Mouse (Mus musculus) hindbrain, embryonic 16.5 days (tissue): ENCODE results near the gene 4930564D02Rik. TPM values are rescaled to one million over a fixed set of nuclear protein-coding genes. Genes with fewer than 3 reads are reported as not detected.

Experiments
- ATAC-seq: fragments of 200-750 bp; cut with Nextera tagmentation; 2 replicates; pipeline ENCODE4 v1.8.0; 2017; ENCODE audit warnings: moderate TSS enrichment, moderate library complexity
- H3K27ac ChIP-seq: fragments of 300-500 bp; sonication (generic); 2 replicates; pipeline ENCODE4 v1.5.1; 2014; ENCODE audit warnings: low read depth, mild to moderate bottlenecking, control low read depth, low read length, moderate library complexity
- H3K27me3 ChIP-seq: fragments of 300-500 bp; sonication (generic); replicated peaks from 2 replicates; pipeline ENCODE4 v1.6.1; 2014; ENCODE audit warnings: low read length; ENCODE audit not compliant: control insufficient read depth, insufficient read depth
- H3K36me3 ChIP-seq: fragments of 300-500 bp; sonication (generic); 2 replicates; pipeline ENCODE4 v1.6.1; 2014; ENCODE audit warnings: mild to moderate bottlenecking, low read length, moderate library complexity, mixed read lengths; ENCODE audit not compliant: control insufficient read depth, insufficient read depth
- H3K4me1 ChIP-seq: fragments of 300-500 bp; sonication (generic); 2 replicates; pipeline ENCODE4 v1.6.1; 2014; ENCODE audit warnings: low read depth, low read length; ENCODE audit not compliant: control insufficient read depth, insufficient read depth
- H3K4me2 ChIP-seq: fragments of 300-500 bp; sonication (generic); 2 replicates; pipeline ENCODE4 v1.6.1; 2014; ENCODE audit warnings: mild to moderate bottlenecking, low read length, control low read depth, moderate library complexity
- H3K4me3 ChIP-seq: fragments of 300-500 bp; sonication (generic); 2 replicates; pipeline ENCODE4 v1.5.1; 2014; ENCODE audit warnings: mild to moderate bottlenecking, low read length, control low read depth, moderate library complexity
- H3K9ac ChIP-seq: fragments of 300-500 bp; sonication (generic); 2 replicates; pipeline ENCODE4 v1.6.1; 2014; ENCODE audit warnings: low read depth, mild to moderate bottlenecking, control low read depth, low read length, moderate library complexity
- H3K9me3 ChIP-seq: fragments of 300-500 bp; sonication (generic); 2 replicates; pipeline ENCODE4 v1.6.1; 2014; ENCODE audit warnings: mild to moderate bottlenecking, low read length, moderate library complexity; ENCODE audit not compliant: control insufficient read depth
- WGBS: fragments of 180-500 bp; shearing (Covaris S2); extraction: QIAGEN DNeasy Blood & Tissue Kit; methylation state at CpG from one replicate; pipeline ENCODE4 v1.1.7; 2014; 5-methylcytosine and 5-hydroxymethylcytosine counted together
- polyA plus RNA-seq: library from polyadenylated mRNA; unstranded; fragments of >200 nt; fragmentation: Nextera tagmentation; extraction: Ambion mirVana; gene quantifications from 2 replicates; pipeline ENCODE4 v1.2.1, GENCODE M21; 2015

4930564D02Rik gene
- not detected in 2 replicates for polyA plus RNA-seq

DNA sequence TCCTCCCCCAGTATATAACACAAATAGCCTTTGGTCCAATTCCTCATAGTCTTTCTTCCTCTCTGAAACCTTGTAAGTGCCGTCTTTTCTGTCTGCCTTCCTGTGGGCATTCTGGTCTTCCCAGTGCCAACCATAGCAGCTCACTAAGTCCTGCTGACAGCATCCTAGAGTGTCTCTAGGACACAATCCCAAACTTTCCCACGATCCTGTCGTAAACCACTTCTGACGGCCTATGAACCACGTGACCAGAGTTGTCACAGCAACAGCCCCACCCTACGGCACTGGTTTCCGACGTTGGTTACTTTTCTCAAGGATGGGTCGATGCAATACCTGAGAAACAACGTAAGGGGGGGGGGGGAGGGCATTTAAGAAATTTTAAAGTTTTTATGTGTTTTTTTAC lies at the start of gene 4930564D02Rik:
4930564D02Rik (plus strand) TSS at position 301 of the 400 bp plus-strand sequence.
- no peak for ATAC-seq
- no peak within 1 kb of the TSS for H3K27ac ChIP-seq
- no peak within 1 kb of the TSS for H3K9ac ChIP-seq
- H3K4me2 ChIP-seq = no peak within 1 kb of the TSS
- H3K27me3 ChIP-seq = no peaks in the 10 kb centered on the region
- H3K36me3 ChIP-seq = no peaks in the 10 kb centered on the region
- no peaks in the 10 kb centered on the region for H3K4me1 ChIP-seq
- WGBS = 86% methylated on average over 10 of the region's 10 CpGs
- no peak within 1 kb of the TSS for H3K4me3 ChIP-seq
- no peaks in the 10 kb centered on the region for H3K9me3 ChIP-seq

DNA sequence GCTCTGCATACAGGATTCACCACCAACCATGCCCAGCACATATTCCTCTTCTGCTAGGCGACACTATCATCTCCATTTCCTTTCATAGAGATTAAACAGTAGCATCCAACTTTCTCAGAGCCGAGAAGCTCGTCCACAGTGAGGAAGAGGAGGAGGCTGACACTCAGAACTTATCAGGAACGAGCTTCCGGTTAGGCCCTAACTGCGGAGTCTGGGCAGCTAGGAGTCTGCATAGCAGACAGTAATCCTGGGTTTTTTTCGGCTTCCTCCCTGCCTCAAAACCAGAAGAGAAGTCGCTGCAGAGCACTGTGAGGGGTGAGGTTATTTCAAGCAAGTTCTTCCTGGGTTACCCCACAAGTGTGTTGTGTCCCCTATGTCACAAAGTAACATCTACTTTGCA lies 49.3 kb upstream of the 4930564D02Rik start:
- 86% methylated on average over 8 of the region's 8 CpGs for WGBS
- Histone ChIP-seq H3K27me3 (no peaks in the 10 kb centered on the region), H3K9me3 (no peaks in the 10 kb centered on the region), H3K4me3 (no peak overlapping the region), H3K27ac (no peak overlapping the region), H3K36me3 (no peaks in the 10 kb centered on the region), H3K9ac (no peak overlapping the region), H3K4me1 (0 out of 2 replicates have a peak, but pooled peaks cover 2% of the 10 kb centered on the region), H3K4me2 (no peak overlapping the region)
- ATAC-seq = no peak

DNA sequence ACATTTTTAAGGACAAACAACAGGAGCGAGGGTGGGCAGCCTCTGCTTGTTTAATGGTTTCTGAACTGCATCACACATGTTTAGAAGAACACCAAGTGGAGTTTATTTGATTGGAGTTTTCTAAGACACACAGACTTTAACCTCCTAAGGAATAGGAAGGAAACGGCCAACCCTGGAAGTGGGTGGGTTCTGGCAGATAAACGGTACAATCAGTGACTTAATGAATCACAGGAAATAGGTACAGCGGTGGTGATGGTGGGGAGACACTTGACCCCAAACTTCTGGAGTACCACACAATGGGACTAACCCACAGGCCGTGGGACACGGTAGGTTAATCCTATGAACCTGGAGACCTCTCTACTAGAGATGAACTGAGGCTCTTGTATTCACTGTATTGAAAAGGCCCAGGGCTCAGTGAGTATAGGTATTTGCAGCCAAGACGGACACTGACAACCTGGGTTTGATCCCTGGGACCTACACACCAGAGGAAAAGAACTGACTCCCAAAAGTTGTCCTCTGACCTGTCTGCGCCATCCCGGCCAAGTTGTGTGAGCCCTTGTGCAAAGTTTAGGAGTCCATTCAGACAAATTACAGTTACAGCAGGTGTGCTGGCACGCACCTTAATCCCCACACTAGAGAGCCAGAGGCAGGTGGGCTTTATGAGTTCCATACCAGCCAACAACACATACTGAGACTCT lies 48.4 kb upstream of the 4930564D02Rik start:
- ATAC-seq = no peak
- Histone ChIP-seq H3K27me3 (no peaks in the 10 kb centered on the region), H3K9ac (no peak overlapping the region), H3K9me3 (no peaks in the 10 kb centered on the region), H3K27ac (no peak overlapping the region), H3K4me1 (0 out of 2 replicates have a peak, but pooled peaks cover 2% of the 10 kb centered on the region), H3K36me3 (no peaks in the 10 kb centered on the region), H3K4me3 (no peak overlapping the region), H3K4me2 (no peak overlapping the region)
- 91% methylated on average over 10 of the region's 10 CpGs for WGBS

DNA sequence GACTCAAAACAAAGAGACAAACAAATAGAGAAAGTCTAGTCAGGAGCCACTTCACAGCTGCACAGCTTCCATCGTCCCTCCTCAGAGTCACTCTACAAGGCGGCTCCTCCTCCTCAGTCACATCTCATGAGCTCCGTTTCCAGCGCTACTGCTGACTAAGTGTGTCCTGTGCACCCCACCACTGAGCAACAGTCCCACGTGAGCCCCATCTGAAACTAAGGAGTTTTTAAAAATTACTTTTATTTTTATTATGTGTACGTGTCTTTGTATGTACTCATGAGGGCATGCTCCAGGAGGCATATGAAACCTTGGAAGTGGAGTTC lies 47.9 kb upstream of the 4930564D02Rik start:
- Histone ChIP-seq H3K4me3 (no peak overlapping the region), H3K4me1 (0 out of 2 replicates have a peak, but pooled peaks cover 2% of the 10 kb centered on the region), H3K27me3 (no peaks in the 10 kb centered on the region), H3K36me3 (no peaks in the 10 kb centered on the region), H3K9ac (no peak overlapping the region), H3K27ac (no peak overlapping the region), H3K4me2 (no peak overlapping the region), H3K9me3 (no peaks in the 10 kb centered on the region)
- no peak for ATAC-seq
- 93% methylated on average over 6 of the region's 6 CpGs for WGBS

DNA sequence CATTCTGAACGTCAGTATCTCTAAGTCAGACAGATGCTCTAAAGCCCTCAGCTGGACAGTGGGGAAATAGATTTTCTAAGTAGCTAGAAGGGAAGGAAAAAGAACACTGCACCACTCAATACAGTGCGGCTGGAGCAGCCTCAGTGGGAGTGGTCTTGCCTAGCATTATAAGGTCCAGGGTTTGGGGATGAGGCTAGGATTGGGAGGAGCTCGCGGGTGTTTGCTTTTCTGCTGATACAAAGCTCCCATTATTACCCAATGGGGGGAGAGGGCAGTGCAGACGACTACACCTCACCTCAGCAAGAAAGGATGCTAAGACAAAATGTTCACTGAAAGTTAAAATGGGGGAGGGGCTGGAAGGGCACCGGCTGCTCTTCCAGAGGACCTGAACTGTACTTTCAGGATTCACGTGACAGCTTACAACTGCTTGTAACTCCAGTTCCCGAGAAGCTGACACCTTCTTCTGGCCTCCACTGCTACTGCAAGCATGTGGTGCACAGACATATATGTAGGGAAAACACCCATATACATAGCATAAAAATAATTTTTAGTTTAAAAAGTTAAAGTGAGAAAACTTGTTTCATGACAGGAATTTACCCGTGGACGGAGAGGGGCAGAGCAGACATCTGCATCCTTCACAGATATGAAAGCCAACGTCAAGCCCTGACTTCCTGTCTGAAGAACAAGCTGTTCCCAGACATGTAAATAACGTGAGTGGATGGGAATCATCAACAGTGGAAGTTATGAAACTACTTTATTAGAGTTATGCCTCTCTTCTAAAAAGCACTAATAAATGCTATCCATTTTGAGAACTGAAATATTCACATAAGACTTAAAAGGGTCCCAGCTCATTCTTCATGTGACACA lies 46.6 kb upstream of the 4930564D02Rik start:
- Histone ChIP-seq H3K4me1 (0 out of 2 replicates have a peak, but pooled peaks cover 2% of the 10 kb centered on the region), H3K9ac (no peak overlapping the region), H3K27ac (no peak overlapping the region), H3K36me3 (0 out of 2 replicates have a peak, but pooled peaks cover 2% of the 10 kb centered on the region), H3K4me3 (no peak overlapping the region), H3K4me2 (no peak overlapping the region), H3K9me3 (no peaks in the 10 kb centered on the region), H3K27me3 (no peaks in the 10 kb centered on the region)
- 56% methylated on average over 12 of the region's 12 CpGs for WGBS
- no peak for ATAC-seq

DNA sequence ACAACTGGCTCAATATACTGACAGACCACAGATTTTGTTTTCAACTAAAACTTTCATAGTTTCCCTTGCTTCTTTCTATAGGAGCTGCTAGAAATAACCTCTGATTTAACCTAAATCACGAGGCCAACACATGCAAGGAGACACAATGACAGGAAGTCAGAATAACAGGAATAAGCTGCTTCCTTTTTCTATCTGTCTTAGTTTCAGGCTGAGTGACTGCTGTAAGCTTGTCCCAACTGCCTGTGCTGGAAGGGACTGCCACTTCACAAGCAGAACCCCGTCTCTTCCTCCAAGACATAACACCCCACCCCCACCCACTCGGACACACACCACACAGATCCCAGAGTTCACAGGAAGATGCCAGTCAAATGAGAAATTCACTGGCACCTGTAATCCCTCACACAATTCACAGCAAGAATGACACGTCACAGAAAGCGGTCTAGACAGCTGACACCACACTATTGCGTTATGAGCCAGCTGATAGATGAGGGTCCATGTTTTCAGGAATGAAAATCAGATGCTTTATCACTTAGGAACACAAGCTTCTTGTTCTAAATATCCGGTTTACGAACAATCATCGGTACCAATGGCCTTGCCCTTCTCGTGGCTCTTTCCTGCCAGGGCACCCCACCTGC lies 43.2 kb upstream of the 4930564D02Rik start:
- WGBS = 83% methylated on average over 10 of the region's 10 CpGs

DNA sequence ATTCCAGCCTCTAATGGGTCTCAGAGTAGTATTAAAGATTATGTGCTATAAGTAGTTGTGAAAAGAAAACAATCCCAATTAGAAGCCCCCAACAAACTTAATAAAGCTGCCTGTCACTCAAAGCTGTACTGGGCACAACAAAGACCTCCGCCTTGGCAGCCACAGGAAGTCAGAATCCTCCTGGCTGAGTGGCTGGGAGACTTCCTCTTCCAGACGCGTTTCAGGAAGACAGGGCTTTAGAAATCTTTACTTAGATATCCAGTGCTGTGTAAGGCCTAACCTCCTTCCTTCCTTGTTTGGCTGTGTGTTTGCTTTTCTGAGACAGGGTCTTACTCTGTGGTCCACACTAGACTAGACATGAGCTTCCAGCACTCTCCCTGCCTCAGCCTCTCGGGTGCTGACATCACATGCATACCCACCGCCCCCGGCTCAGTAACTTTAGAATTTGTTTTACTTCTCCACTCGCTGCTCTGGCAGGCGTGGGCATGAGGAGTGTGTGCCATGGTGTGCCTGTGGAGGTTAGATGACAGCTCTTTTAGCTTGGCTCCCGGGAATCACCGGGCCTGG lies 30.3 kb upstream of the 4930564D02Rik start:
- H3K27me3 ChIP-seq = no peaks in the 10 kb centered on the region
- peaks cover 7% of the 10 kb centered on the region for H3K4me1 ChIP-seq
- no peak for ATAC-seq
- no peak overlapping the region for H3K9ac ChIP-seq
- no peak overlapping the region; the same call in 1 of the 2 replicates for H3K27ac ChIP-seq
- H3K4me3 ChIP-seq = no peak overlapping the region
- WGBS = 86% methylated on average over 10 of the region's 10 CpGs
- H3K9me3 ChIP-seq = no peaks in the 10 kb centered on the region
- peaks cover 45% of the 10 kb centered on the region for H3K36me3 ChIP-seq
- H3K4me2 ChIP-seq = no peak overlapping the region

More for the DNA sequence above, 43.2 kb upstream of the 4930564D02Rik start:
- Histone ChIP-seq H3K9ac (no peak overlapping the region), H3K4me3 (no peak overlapping the region), H3K4me2 (no peak overlapping the region), H3K4me1 (no peaks in the 10 kb centered on the region), H3K27ac (no peak overlapping the region), H3K9me3 (no peaks in the 10 kb centered on the region), H3K27me3 (no peaks in the 10 kb centered on the region), H3K36me3 (peaks cover 6% of the 10 kb centered on the region; the same call in 1 of the 2 replicates)
- 0 out of 2 replicates have a peak, but pooled peaks have one; percentile 17 for ATAC-seq

DNA sequence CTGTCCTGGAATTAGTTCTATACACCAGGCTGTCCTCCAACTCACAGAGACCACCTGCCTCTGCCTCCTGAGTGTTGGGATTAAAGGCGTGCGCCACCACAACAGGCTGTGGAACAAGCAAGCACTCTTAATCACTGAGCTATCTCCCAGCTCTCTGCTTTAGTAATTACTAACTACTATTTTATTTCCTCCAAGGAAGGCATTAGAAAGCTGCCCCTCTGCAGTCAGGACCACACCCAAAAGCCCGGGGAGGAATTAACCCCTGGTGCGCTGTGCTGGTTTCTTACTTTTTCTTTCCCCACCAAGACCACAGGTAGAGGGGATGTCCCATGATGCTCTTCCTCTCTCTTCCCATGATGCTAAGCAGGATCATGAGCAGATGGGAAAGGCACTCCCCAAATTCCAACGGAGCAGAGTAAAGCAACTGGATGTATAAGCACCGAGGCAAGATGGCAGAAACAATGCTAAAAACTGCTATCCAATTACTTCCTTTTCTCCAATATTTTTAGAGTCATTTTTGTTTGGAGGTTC lies 29.3 kb upstream of the 4930564D02Rik start:
- Histone ChIP-seq H3K36me3 (peaks cover 39% of the 10 kb centered on the region), H3K4me2 (no peak overlapping the region), H3K27me3 (no peaks in the 10 kb centered on the region), H3K9me3 (no peaks in the 10 kb centered on the region), H3K9ac (no peak overlapping the region), H3K27ac (no peak overlapping the region), H3K4me1 (peaks cover 7% of the 10 kb centered on the region), H3K4me3 (no peak overlapping the region)
- ATAC-seq = no peak
- WGBS = 94% methylated on average over 6 of the region's 6 CpGs
